Mouse (Mus musculus): Measurements from ENCODE around the gene Gdf9.
A peak's percentile ranks its signal among the peaks of the same experiment; 100 is the strongest.

Gdf9 gene

GRCm38 (mm10) chr11:53478383-53479170, 47.8 kb downstream of the Gdf9 start:
- peak; percentile 15; the same call in 1 of the 2 replicates for ATAC-seq (ENCODE audit: low TSS enrichment)

DNA sequence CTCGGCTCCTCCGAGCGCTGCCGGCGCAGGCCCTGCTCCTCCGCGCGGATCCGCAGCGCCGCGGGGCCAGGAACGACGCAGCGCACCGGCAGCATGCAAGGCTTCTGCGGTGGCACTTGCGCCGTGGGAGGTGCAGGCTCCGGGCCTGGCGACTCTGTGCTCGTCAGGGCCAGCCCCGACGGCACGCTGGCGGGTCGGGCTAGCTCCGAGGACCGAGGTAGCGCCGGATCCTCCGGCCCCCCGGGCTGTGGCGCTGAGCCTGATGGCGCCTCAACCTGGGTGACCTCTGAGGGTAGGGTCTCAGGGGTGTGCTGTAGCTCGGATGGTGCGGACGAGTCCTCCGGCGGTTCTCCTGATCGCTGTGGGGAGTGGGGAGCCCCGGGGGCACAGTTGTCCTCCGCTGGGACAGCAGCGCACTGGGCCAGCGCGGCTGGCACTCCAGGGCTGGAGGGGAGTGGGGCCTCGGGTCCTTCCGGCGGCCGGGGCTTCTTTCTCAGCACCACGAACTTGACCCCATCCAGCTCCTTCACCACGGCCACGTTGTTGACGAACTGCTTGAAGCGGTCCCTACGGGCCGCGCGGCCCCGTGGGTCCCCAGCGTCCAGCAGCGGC, 48.5 kb downstream of the Gdf9 start:
- ATAC-seq (ENCODE audit: low TSS enrichment) = peak; percentile 50

GRCm38 (mm10) chr11:53479783-53480301, 49.0 kb downstream of the Gdf9 start, which contains the start of the genes Gm9945 and Sowaha:
TSS of gene Gm9945 (plus strand) at chr11:53480166.
TSS of gene Sowaha (minus strand) at chr11:53480274.
- ATAC-seq (ENCODE audit: low TSS enrichment) = peak; percentile 62

DNA sequence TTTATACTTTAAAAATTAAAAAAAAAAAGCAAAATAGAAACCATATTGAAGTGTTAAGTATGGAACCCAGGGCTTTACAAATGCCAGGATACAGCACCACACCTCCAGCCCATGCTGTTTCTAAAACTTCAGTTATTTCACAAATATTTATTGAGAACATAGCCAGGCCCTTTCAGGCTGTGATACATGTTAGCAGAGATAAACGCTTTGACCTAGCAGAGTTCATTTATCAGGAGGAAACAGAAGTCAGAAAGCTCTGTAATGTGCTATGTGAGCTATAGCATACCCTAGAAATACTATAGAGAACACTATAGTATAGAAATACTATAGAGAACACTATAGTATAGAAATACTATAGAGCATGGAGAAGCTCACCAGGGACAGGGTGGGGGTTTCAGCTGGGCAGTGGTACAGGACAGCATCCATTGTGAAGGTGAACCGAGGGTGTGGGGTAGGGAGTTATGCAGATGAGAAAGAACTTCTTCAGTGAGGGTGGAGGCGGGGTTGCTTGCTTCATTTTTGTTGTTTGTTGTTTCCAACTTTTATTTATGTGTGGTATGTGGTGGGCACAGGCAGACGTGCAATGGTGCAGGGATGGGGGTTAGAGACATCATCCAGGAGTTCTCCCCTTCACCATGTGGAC, 50.4 kb downstream of the Gdf9 start:
- ATAC-seq (ENCODE audit: low TSS enrichment) = no peak

DNA sequence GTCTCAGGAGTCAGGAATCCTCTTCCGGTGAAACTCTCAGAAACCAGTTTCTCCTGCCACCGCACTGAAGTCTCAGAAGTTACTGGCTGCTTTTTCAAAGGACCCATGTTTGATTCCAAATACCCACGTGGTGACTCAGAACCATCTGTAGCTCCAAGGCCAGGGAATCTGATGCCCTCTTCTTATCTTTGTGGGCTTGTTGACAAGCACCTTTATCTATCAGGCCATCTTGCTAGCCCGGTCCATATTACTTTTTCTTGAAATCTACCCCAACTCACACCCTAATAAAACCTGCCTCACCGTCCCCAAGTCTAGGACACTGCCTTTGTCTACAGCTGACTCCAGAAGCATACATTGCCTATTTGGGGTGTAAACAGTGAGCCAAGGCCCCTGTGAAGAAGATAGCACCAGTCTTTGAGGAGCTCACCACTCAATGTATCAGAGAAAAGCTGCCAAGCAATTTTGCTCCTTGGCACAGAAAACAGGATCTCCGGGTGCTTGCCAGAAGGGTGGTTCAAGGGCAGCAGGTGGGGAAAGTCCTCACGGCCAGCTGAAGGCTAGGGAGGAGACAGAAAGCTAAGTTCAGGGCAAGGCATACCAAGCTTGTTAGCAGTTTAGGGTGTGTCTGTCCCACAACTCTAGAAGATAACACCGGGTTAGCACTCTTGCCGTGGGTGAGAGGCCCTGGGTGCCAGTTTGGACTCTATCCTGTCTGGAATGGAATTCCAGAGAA, 52.5 kb downstream of the Gdf9 start:
- no peak for ATAC-seq (ENCODE audit: low TSS enrichment)

DNA sequence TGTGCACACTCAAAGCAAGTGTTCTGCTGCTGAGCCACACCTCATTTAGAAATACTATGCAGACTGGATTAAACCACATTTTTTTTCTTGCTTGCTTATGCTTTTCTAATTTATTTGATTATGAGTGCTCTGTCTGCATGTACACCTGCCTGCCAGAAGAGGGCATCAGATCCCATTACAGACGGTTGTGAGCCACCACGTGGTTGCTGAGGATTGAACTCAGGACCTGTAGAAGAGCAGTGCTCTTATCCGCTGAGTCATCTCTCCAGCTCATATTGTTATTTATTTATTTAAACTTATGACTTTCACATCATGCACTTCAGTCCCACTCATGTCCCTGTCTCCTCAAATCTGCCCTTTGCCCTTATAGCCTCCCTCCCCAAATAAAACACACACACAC, 54.9 kb downstream of the Gdf9 start:
- ATAC-seq (ENCODE audit: low TSS enrichment) = no peak

DNA sequence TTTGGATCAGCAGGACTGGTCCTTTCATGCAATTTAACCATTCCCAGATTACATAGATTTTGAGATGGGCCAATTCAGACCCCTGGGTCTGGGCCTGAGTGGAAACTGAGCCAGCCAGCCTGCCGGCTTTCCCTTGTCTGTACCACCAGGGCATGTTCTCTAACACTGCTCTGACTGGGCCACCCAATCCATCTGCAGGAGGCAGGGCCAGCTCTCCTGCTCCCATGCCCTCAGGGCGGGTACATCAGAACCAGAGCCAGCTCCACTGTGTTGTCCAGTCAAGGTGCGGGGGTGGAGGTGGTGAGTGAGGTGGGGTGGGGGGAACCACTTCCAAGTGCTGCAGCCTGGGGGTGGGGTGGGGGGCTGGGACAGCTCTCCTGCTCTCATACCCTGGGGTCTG, 55.5 kb downstream of the Gdf9 start:
- ATAC-seq (ENCODE audit: low TSS enrichment) = no peak

DNA sequence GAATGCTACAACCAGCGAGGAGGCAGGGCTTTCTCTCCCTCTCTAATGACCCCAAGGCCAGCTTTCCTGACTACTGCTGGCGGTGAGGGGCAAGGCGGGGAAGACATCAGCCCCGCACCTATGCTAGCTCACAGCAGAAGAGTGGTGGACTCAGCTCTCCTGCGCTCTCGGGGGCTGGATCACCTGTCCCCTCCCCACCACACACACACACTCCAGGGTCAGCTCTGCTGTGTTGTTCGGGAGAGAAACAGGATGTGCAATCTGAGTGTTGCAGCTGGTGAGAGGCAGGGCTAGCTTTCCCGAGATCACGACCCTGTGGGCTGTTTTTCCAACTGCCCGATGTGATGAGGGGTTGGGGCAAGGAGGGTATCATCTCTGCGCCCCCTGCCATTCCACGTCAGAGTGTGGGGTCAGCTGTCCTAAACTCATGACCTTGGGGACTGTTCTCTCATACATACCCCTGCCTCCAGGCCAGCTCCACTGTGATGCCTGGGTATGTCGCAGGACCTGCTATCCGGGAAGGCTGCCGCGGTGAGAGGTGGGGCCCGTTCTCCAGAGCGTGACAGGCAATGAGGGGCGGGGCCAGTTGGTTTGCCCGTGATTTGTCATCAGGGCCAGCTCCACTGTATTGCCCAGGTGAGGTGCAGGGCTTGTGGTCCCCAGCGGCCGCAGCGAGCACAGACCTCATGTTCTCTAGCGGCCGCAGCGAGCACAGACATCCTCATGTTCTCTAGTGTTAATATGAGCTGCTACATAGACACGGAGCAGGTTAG, 56.2 kb downstream of the Gdf9 start:
- peak; percentile 78 for ATAC-seq (ENCODE audit: low TSS enrichment)
